Mouse (Mus musculus) left cerebral cortex, postnatal 14 days (tissue): ENCODE measurements around the gene Relb. TPM values are rescaled to one million over a fixed set of nuclear protein-coding genes. Genes with fewer than 3 reads are reported as not detected.

Source experiments
- DNase-seq, 2 experiments: peaks; one replicate each; pipeline ENCODE4 v3.0.0; 2021 to 2022; ENCODE audit warnings: low spot score in 2 of 2, mixed read lengths in 1 of 2
- intact Hi-C: fragments of 180-260 bp; cut with DNase I; formaldehyde crosslinking; loops from one replicate; pipeline ENCODE4 v1.15.1; 2025
- total RNA-seq, 2 experiments: library from RNA; stranded (reverse); gene quantifications; 2 replicates each; pipeline ENCODE4 v1.2.3; 2021

Relb gene
- total RNA-seq, 2 experiments from 2014 or later, result 6.1 to 6.3 TPM

DNA sequence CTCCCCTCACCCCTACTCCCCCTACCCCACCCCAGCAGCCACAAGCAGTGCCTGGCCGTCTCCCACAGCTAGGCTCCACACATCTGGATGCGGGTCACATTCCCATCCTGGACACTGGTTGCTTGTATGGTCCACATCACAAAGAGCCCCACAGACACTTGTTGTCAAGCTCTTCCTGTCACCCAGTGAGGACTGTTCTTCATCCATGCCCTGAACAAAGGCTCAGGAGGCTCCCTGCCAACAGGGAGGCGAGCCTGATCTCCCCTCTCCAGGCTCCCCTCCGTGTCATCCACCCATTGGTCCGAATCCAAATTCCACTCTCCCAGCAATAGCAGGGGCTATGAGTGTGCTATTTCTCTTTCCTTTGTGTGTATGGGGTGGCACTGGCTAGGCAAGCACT, 28.7 kb downstream of the Relb start:
- intact Hi-C loops, result no loop called here
- DNase-seq, result peak; percentile 24 to 41

DNA sequence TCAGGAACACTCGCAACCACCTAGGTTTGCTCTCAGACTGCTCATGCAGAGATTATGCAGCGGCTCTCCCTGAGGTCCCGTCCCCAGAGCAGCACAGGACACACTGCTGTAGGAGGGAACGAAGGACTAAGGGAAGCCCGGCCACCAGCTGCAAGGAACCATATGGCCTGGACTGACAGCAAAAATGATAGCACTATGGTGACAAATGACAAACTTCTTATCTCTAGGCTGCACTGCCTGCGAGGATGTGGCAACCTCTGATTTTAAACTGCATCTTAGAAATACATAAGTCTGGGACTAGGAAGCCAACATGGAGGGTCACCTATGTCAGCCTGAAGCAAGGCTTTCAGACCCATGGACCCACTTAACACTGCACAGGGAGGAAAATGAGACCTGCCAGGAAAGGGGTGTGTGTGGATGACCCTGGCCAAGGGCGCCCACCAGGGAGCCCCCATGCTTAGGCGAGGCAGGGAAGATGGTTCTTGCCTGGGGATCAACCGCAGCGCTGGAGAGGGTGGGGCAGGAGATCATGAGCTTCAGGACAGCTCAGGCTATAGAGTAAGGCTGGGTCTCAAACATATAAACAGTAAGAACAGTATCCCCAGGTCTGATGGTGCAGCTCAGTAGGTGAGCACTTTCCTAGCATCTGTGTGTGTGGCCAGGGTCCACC, 36.0 kb downstream of the Relb start:
- no peak for DNase-seq
- intact Hi-C loops, result no loop called here

DNA sequence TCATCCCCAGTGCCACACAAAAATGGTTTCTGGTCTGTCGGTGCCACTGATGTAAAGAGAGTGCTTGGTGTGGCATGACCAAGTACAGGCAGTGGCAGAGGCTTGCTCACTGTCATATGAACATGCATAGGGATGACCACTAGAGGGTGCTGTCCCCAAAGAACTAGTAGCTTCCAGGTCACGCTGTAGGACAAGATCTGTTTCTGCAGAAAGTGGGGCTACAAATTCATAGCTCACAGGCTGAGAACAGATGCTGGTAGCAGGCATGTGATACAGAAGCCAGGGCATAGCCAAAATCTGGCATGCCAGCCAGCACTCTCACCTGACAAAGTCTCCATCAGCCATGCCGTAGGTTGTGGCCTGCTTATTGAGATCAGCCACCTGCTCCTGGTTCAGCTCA, 39.3 kb downstream of the Relb start:
- intact Hi-C loops, result no loop called here
- peak; percentile 82 to 90 for DNase-seq

DNA sequence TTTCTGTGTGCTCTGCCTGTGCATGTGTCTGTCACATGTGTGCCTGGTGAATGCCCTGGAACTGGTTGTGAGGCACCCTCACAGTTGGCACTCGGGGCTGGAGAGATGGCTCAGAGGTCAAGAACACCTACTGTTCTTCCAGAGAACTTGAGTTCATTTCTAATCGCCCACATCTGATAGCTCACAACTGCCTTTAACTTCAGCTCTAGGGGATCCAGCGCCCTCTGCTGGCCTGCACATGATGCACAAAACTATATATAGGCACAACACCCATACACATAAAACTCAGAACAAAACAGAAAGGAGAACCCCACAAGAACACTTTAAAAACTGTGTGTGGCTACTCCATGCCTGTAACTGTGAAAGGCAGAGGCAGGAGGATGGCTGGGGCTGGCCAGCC, 40.0 kb downstream of the Relb start:
- intact Hi-C loops, result no loop called here
- peak; percentile 66 to 79 for DNase-seq

DNA sequence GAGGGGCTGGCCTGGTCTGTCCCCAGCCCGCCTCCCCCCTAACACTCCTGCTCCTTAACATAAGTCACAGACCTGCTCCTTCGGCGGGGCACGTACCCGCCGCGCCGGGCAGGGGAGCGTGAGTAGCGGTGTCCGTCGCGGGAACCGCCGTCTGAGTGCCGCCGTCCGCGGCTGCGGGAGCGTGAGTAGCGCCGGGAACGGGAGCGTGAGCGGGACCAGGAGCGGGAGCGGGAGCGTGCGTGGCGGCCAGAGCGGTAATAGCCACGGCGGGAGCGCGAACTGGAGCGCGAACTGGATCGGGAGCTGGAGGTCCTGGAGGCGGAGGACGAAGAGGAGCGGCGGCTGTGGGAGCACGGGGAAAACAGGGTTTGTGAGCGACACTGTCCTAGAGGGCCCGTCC, 43.0 kb downstream of the Relb start:
- DNase-seq, result no peak
- intact Hi-C loops, result no loop called here

DNA sequence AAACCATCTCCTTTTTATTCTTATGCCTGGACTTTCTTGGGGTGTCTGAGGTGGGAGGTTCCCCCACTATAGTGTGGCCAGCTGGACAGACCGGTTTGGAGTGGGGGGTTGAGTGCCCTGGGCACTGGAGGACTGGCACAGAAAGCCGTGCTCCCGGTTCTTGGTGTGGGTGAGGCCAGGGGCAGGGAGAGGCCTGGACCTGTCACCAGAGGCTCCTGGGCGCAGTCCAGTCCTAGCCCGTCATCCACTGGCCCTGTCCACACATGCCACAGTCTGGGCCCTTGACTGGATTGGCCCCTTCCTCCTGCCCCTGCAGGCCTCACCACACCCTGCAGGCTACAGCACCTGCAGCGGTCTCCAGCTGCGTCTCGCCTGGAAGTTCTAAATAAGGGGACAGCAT, 48.6 kb downstream of the Relb start:
- intact Hi-C loops, result no loop called here
- no peak for DNase-seq

DNA sequence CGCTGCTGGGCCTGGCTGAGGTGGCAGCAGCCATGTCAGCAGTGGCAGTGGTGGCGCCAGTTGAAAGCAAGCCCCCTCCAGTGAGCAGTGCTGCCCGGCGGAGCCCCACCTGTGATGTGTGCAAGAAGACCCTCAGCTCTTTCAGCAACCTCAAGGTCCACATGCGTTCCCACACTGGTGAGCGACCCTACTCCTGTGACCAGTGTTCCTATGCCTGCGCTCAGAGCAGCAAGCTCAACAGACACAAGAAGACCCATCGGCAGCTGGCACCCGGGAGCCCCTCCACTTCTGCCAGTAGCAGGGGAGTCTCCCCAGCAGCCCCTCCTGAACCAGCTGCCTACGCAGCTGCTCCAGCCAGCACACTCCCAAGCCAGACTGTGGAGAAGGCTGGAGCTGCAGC, 49.5 kb downstream of the Relb start:
- DNase-seq, result no peak
- intact Hi-C loops, result loop anchor here (10.0 kb wide), 1 partner anchor 175 kb away; the partner anchor contains the start of genes Ckm and Klc3

DNA sequence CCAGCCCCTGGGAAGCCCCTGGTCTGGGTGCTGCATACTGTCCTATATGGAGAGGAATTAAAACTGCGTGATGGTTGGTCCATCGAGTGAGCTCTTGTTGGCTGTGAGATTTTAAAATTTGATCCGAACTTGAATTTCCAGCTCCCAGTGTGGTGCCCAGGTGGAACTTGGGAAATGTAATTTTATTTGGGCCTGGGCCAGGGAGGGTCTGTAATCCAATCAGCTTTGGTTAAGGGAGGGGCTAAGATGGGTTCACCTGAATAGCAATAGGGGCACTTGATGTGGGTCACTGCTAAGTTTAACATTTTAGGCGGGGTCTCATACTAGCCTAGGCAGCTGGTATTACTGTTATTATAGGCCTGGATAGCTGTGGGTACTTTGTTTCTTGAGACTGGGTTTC, 50.8 kb downstream of the Relb start:
- intact Hi-C loops, result loop anchor here (10.0 kb wide), 1 partner anchor 174 kb away; the partner anchor contains the start of genes Ckm and Klc3
- DNase-seq, result no peak

DNA sequence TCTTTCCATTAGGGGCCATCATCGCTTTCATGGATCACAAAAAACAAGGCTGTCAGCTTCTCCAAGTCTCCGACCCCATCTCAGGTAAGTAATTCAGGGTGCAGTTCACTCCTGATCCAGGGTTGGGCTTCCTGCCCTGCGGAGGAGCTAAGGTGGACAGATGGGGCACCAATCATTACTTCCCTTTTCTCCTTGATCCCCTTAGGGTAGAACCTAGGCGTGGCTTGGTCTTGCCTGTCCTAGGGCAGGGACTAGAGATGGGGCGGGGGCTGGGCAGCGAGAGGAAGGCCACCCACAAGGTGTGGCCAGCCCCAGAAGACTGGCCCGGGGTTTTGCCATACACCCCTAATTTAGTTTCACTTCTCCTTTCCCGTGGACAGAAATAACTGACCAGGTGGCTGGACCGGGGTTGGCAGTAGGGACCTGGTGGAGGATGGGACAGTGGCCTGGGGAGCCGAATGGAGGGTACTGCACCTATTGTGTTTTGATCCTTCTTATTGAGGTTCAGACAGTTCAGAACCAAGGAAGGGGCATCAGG, 51.3 kb downstream of the Relb start:
- intact Hi-C loops, result loop anchor here (10.0 kb wide), 1 partner anchor 173 kb away; the partner anchor contains the start of genes Ckm and Klc3
- DNase-seq, result no peak

DNA sequence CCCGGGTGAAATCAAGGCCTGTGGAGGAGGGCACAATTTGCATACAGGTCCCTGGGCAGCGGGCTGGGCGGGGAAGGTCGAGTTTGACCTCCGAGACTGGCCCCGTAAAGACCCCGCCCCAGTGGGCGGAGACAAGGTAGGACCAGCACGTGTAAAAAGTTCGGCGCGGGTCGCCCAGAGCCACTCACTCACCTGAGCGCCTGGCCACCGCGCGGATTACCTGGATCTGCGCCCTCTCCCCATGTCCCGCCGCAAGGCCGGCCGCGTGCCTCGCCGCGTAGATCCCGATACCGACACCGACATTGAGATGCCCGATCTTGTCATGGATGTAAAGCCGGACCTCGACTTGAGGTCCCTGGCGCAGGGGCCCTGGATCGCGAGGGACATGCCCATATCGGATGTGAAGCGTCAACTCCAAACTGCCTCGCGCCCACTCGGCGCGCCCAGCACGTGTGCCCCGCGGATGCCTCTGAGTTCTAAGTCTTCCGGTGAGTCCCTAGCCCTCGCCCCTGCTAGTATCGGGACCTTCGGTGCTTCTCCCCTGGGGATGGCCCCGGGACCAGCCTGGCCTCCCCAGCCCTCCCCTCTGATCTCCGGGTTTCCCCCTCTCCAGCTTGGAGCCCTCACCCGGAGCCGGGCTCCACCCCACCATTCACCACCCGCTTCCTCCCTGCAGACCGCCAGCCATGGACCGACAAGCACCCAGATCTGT, 51.9 kb downstream of the Relb start, which contains the start of the genes Zfp296 and Gemin7:
Gene Zfp296 (plus strand): TSS at position 147 of the 712 bp plus-strand sequence.
Gene Gemin7 (minus strand): TSS at position 455 of the 712 bp plus-strand sequence.
- DNase-seq, result no peak
- intact Hi-C loops, result loop anchor here (10.0 kb wide), 1 partner anchor 172 kb away; the partner anchor contains the start of genes Ckm and Klc3

DNA sequence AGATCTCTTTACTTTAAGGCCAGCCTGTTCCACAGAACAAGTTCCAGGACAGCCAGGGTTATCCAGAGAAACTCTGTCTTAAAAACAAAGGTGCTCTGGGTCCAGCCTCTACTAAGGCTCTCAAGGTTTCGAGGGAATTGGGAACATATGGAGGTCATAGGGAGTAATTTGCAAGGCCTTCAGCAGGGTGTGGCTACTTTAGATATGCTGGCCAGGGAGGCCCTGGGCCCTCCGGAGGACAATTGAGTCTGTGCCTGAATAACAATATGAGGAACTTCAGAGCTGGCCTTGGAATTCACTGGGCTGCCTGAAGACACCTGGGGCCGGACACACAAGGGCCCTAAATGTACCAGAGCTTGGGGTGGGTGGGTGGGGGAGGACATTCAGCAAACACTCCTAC, 53.7 kb downstream of the Relb start:
- intact Hi-C loops, result loop anchor here (10.0 kb wide), 1 partner anchor 171 kb away; the partner anchor contains the start of genes Ckm and Klc3
- no peak for DNase-seq

DNA sequence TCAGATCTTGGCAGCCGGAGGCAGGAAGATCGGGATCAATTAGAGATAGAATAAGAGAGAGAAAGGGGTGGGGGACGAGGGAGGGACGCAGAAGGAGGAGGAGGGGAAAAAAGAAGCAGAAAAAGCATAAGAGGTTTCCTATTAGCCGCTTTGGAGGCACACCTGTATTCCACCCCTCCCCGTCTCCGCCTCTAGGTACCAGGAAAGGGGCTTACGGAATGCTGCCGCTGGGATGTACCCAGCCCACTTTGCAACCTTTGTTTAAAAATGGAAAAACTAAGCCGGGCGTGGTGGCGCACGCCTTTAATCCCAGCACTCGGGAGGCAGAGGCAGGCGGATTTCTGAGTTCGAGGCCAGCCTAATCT, 55.5 kb downstream of the Relb start:
- intact Hi-C loops, result loop anchor here (10.0 kb wide), 1 partner anchor 169 kb away; the partner anchor contains the start of genes Ckm and Klc3
- DNase-seq, result no peak

DNA sequence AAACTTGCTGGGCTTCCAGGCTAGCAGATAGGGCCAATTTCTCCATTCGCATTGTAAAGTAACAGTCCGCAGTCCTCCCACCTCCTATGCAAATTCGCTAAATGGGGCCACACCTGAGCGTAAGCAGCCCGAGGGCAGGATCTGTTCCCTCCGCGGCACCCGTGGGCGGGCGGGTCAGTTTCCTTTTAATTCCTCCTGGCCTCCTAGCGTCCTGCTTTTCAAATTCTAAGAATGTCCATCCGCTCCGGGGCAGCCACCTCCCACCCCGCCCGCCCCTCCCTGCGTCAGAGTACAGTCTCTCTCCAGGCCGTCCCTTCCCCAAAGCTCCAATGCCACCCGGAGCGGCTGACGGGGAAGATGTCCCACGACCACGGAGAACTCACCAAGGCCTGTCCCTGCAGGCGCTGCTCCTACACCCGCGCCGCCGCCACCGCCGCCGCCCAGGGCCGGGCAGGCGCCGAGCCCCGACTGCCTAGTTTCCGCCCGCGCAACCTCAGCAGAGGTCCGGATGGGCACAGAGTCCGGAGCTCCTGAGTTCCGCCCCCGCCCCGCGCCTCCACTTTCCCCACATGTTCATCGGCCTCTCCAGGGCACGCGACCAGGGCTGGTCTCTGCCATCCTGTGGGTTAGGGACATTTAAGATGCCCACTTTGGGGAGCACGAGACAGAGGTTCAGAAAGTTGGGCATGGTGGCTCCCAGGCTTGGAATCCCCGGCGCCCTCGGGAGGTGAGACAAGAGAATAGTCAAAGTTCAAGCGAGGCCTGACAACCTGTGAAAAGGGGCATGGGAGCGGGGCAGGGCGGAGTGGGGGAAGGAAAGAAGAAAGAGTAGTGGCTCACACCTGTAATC, 56.1 kb downstream of the Relb start:
- intact Hi-C loops, result loop anchor here (10.0 kb wide), 1 partner anchor 168 kb away; the partner anchor contains the start of genes Ckm and Klc3
- DNase-seq, result peak; percentile 58 to 71

DNA sequence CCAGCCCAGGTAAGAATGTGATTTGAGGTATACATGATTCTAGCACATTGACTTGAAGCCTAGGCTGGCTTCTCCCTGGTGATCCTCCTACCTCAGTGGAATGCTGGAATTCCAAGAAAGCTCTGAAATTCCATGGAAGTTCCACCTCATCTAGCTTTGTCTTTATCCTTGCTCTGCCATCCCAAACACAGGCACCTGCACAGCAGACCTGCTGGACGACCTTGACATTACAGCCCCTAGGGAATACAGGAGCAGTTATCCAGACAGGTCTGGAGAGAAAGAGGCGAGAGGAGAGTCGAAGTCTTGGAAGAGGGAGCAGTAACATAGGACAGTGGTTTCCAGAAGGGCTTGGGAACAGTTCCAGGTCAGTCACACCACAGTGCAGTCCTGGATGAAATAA, 59.6 kb downstream of the Relb start:
- DNase-seq, result no peak
- intact Hi-C loops, result loop anchor here (10.0 kb wide), 1 partner anchor 165 kb away; the partner anchor contains the start of genes Ckm and Klc3

DNA sequence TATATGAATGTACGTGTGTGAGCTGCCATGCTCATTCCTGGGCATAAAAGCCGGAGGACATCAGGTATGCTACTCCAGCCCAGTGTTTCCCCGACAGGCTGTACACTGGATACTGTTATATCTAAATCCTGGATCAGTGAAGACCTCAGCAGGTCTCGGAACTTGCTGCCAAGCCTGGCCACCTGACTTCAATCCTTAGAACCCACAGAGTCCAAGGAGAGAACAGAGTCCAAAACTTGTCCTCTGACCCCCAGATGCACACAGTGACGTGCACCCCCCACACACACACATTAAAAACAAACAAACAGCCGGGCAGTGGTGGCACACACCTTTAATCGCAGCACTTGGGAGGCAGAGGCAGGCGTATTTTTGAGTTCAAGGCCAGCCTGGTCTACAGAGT, 61.8 kb downstream of the Relb start:
- no peak for DNase-seq
- intact Hi-C loops, result no loop called here

DNA sequence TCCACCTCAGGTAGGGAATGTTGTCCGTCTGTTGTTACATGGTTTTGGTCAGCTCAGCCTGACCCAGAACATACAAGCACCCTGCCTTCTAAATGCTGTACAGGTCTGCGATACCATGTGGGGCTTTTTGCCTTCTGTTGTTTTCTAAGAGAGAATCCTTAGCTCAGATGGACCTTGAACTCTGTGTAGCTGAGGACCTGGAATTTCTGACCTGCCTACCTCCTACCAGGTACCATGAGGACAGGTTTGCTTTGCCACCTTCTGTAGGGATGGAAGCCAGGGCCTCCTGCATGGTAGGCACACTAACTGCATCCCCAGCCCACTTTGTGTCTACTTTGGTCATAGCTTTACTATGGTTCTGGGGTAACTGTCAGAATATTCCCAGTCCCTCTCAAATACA, 63.4 kb downstream of the Relb start:
- intact Hi-C loops, result no loop called here

DNA sequence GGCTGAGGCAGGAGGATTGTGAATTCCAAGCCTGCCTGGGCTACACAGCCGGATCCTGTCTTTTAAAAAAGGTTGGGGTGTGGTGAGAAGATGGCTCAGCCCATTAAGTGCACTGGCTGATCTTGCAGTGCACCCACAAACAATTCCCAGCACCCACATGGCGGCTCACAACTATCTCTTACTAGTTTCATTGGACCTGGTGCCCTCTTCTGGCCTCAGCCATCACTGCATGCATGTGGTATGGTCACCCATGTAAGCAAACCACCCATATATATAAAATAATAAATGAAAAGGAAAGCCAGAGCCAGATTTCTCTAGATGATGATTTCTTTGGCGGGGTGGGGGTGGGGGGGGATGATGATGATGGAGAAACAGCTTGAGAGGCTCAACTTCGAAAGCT, 64.8 kb downstream of the Relb start:
- intact Hi-C loops, result loop anchor here (5.0 kb wide), 1 partner anchor 57 kb away; the partner anchor contains the start of genes Bloc1s3 and Trappc6a
- DNase-seq, result no peak

More for the DNA sequence above, 63.4 kb downstream of the Relb start:
- DNase-seq, result no peak

DNA sequence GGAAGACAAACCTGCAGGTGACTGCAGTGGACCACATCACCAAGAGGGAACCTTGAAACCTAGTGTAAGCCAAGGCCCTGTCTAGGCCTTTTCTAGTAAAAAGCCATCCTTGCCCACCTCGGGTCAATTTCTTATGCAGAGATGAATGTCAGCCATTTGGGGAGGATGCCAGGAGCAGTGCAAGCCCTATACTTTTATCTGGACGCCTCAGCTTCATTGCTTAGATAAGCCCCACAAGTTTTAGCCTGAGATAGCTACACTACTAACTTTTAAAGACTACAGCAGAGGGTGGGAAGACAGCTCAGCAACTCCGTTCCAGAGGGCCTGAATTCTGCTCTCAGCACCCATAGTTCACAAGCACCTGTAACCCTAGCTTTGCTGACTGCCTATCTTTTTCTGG, 65.4 kb downstream of the Relb start:
- no peak for DNase-seq
- intact Hi-C loops, result loop anchor here (5.0 kb wide), 1 partner anchor 57 kb away; the partner anchor contains the start of genes Bloc1s3 and Trappc6a
